Mouse (Mus musculus): ENCODE data around the gene Pakap. TPM values are rescaled to one million over a fixed set of nuclear protein-coding genes. Genes with fewer than 3 reads are reported as not detected.

Pakap gene
- polyA plus RNA-seq, 1 experiment from 2014 or later: 18.7 TPM

DNA sequence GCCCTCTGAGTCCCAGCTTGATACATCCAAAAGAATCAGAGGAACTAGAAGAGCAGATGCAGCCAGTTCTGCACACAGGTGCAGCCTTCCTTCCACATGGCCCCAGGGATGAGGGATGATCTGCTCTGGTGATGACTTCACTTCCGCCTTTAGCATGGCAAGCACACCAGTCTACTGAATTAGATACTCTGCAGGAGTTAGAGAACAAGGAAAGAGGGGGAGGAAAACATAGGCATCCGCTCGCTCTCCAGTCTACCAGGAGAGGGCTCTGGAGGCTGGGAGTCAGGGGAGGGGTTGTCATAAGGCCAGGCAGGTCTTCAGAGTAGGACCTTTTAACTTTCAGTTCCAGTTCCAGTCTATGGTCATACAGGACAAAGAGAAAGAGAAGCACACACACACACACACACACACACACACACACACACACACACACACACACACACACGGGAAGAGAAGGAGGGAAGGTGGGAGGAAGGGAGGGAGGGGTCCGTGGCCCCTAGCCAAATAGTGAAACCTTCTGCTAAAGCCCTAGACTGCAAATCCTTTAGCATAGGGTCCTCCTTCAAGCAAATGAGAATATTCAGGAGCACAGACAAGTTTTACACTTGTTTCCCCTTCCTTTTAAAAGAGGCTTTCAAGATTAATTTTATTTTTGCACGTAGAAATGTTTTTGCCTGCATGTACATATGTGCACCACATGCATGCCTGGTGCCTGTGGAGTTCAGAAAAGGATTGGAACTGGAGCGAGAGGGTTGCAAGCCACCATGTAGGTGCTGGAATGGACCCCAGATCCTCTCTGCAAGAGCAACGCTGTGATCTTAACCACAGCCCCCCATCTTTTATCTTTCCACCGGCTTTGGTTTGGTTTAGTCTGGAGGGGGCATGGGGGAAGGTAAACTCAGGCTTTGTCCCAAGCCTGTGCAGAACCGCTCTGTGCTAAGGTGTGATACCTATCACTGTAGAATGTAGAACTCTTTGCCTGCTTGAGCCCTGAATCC lies 346.5 kb downstream of the Pakap start:
- H3K4me2 ChIP-seq (replicated peaks; ENCODE audit: low read depth, low read length): no peak overlapping the region
- no peak overlapping the region for H3K9ac ChIP-seq (ENCODE audit: low read depth, low read length)
- H3K4me3 ChIP-seq (ENCODE audit: low read length): no peak overlapping the region
- no peaks in the 10 kb centered on the region for H3K27me3 ChIP-seq (ENCODE audit: control insufficient read depth, insufficient read depth, low read length)
- ATAC-seq (ENCODE audit: low FRiP score, low TSS enrichment): no peak
- H3K27ac ChIP-seq (ENCODE audit: low read depth, low read length): no peak overlapping the region
- no peaks in the 10 kb centered on the region for H3K36me3 ChIP-seq (ENCODE audit: control insufficient read depth, insufficient read depth, low read length)
- WGBS: 79% methylated on average over 10 of the region's 10 CpGs
- H3K9me3 ChIP-seq (ENCODE audit: control insufficient read depth, low read length): no peaks in the 10 kb centered on the region
- H3K4me1 ChIP-seq (ENCODE audit: control insufficient read depth, insufficient read depth, low read length): peaks cover 4% of the 10 kb centered on the region; the same call in 1 of the 2 replicates

DNA sequence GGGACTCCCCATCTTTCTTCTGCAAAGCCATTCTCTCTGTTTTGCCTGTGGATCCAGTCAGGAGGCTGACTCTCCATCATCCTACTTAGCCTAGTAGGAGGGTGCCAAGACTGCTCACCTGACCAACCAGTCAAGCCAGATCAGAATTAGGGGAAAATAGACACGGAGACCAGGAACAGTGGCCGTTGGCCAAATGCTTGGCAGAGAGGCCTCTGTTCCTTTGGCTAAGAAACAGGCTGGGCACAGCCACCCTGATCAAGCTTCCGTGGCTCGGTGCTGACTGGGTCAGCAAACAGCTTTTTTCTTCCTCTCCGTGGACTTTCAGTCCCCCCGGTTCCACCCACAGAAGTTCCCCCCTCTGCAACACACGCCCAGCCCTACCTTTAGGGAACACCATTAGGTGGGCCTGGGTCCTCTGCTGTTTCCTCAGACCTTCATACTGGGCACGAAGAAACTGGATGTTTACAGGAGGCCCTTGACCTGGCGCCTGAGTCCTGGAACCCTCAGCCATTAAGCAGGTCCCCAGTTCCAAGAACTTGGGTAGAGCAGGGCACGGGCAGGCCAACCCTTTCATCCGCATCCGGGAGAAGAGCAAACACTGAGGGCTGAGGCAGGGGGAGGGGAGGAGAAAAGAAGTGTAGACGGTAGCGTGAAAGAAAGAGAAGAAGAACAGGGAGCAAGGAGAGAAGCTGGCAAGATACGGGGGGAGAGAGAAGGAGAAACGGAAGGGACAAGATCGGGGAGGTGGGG lies 347.4 kb downstream of the Pakap start:
- no peaks in the 10 kb centered on the region for H3K36me3 ChIP-seq (ENCODE audit: control insufficient read depth, insufficient read depth, low read length)
- no peaks in the 10 kb centered on the region for H3K9me3 ChIP-seq (ENCODE audit: control insufficient read depth, low read length)
- peaks cover 4% of the 10 kb centered on the region; the same call in 1 of the 2 replicates for H3K4me1 ChIP-seq (ENCODE audit: control insufficient read depth, insufficient read depth, low read length)
- H3K27ac ChIP-seq (ENCODE audit: low read depth, low read length): 0 out of 2 replicates have a peak overlapping the region, but pooled peaks have one; percentile 24
- H3K4me3 ChIP-seq (ENCODE audit: low read length): peak overlapping the region; percentile 15
- no peak for ATAC-seq (ENCODE audit: low FRiP score, low TSS enrichment)
- WGBS: 36% methylated on average over 17 of the region's 17 CpGs
- peak overlapping the region; percentile 36 for H3K4me2 ChIP-seq (replicated peaks; ENCODE audit: low read depth, low read length)
- H3K9ac ChIP-seq (ENCODE audit: low read depth, low read length): peak overlapping the region; percentile 8; the same call in 1 of the 2 replicates
- H3K27me3 ChIP-seq (ENCODE audit: control insufficient read depth, insufficient read depth, low read length): no peaks in the 10 kb centered on the region

DNA sequence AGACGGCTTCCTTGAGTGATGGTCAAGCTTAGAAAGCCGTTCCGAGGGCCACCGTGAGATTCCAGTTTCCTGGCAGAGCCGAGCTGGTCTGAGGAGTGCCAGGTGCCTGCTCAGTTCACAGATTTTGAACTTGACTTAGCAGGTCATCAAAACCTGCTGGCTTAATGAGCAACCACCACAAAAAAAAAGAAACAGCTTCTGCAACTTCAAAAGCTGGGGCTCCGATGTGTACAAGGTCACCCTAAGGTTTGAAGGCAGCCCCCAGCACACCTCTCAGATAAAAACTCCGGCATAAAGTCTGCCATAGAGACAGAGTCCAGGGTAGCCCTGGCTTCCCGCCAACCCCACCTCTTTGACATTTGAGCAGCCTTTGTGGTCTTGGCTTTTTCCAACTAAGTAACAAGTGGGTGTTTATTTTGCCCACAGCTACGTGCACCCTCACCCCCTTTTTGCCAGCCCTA lies 348.3 kb downstream of the Pakap start, which contains the start of gene D630039A03Rik:
Gene D630039A03Rik (minus strand): TSS at position 97 of the 461 bp plus-strand sequence.
- Histone ChIP-seq H3K27me3 (ENCODE audit: control insufficient read depth, insufficient read depth, low read length) (no peaks in the 10 kb centered on the region), H3K36me3 (ENCODE audit: control insufficient read depth, insufficient read depth, low read length) (no peaks in the 10 kb centered on the region), H3K4me2 (replicated peaks; ENCODE audit: low read depth, low read length) (peak within 1 kb of the TSS; percentile 36), H3K4me1 (ENCODE audit: control insufficient read depth, insufficient read depth, low read length) (peaks cover 4% of the 10 kb centered on the region; the same call in 1 of the 2 replicates), H3K4me3 (ENCODE audit: low read length) (peak within 1 kb of the TSS; percentile 15), H3K27ac (ENCODE audit: low read depth, low read length) (0 out of 2 replicates have a peak within 1 kb of the TSS, but pooled peaks have one; percentile 24), H3K9ac (ENCODE audit: low read depth, low read length) (peak within 1 kb of the TSS; percentile 8), H3K9me3 (ENCODE audit: control insufficient read depth, low read length) (no peaks in the 10 kb centered on the region)
- no peak for ATAC-seq (ENCODE audit: low FRiP score, low TSS enrichment)
- WGBS: 11% methylated on average over 9 of the region's 9 CpGs

DNA sequence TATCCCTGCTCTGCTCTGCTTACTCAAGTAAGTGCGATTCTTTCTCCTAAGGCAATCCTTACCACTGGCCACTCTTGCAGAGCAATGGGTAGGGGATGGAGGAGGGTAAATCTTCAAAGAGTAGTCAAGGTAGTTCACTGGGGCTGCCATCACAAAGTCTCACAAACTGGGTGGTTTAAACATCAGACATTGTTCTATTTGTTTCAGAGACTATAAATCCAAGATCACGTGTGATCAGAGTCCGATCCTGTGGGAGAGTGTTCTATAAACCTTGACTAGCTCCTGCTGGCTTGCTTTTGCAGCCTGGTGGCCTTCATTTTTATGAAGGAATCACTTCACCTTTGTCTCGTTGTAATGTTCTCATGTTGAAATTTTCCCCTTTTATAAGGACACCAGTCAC lies 348.7 kb downstream of the Pakap start:
- 64% methylated on average over 4 of the region's 4 CpGs for WGBS
- Histone ChIP-seq H3K9me3 (ENCODE audit: control insufficient read depth, low read length) (no peaks in the 10 kb centered on the region), H3K27ac (ENCODE audit: low read depth, low read length) (no peak overlapping the region), H3K36me3 (ENCODE audit: control insufficient read depth, insufficient read depth, low read length) (no peaks in the 10 kb centered on the region), H3K4me1 (ENCODE audit: control insufficient read depth, insufficient read depth, low read length) (peaks cover 4% of the 10 kb centered on the region; the same call in 1 of the 2 replicates), H3K4me2 (replicated peaks; ENCODE audit: low read depth, low read length) (no peak overlapping the region), H3K9ac (ENCODE audit: low read depth, low read length) (no peak overlapping the region), H3K27me3 (ENCODE audit: control insufficient read depth, insufficient read depth, low read length) (no peaks in the 10 kb centered on the region), H3K4me3 (ENCODE audit: low read length) (no peak overlapping the region)
- ATAC-seq (ENCODE audit: low FRiP score, low TSS enrichment): no peak

DNA sequence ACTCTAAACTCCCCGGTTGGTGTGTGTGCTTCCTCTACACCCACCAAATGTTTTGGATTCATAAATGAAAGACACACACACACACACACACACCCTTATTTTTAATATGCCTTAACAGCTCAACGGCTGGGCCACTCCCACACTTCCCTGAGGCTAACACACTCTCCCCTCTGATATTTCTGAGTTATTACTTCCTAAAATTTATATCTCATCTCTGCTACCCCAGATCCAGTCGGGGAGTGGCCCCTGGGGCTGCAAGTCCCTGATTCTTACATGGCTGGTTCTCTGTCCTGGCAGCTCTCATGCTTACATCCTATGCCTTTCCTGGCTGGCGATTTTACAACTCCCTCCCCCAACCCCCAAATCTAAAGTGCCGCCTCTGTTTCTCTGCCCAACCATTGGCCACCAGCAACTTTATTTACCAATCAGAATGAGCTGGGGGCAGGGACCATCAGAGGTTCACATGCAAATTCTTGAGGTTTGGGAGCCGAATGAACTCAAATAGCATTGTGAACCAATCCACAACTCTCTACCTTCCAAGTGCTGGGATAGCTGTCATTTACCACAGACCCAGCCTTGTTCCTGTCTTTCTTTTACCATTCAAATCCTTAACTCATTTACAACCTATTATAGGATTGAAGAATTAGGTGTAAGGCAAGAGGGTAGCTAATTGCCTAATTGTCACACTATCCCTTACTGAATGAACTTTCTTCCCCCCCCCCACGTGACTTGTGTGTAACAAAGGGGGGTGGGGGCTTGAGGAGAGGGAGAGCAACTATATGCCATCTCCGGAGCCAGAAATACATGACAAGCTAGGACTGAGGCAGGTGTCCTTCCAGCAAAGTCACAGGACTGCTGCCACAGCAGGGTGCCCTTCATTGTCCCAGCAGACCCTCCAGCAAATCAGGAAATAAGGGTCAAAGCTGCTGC lies 351.8 kb downstream of the Pakap start:
- H3K4me1 ChIP-seq (ENCODE audit: control insufficient read depth, insufficient read depth, low read length): peaks cover 6% of the 10 kb centered on the region; the same call in 1 of the 2 replicates
- no peaks in the 10 kb centered on the region for H3K27me3 ChIP-seq (ENCODE audit: control insufficient read depth, insufficient read depth, low read length)
- ATAC-seq (ENCODE audit: low FRiP score, low TSS enrichment): peak; percentile 47; the same call in 1 of the 2 replicates
- H3K36me3 ChIP-seq (ENCODE audit: control insufficient read depth, insufficient read depth, low read length): no peaks in the 10 kb centered on the region
- no peak overlapping the region for H3K9ac ChIP-seq (ENCODE audit: low read depth, low read length)
- H3K4me3 ChIP-seq (ENCODE audit: low read length): no peak overlapping the region
- WGBS: 8% methylated on average over 8 of the region's 8 CpGs
- 0 out of 2 replicates have a peak overlapping the region, but pooled peaks have one; percentile 2 for H3K4me2 ChIP-seq (replicated peaks; ENCODE audit: low read depth, low read length)
- no peaks in the 10 kb centered on the region for H3K9me3 ChIP-seq (ENCODE audit: control insufficient read depth, low read length)
- no peak overlapping the region for H3K27ac ChIP-seq (ENCODE audit: low read depth, low read length)

DNA sequence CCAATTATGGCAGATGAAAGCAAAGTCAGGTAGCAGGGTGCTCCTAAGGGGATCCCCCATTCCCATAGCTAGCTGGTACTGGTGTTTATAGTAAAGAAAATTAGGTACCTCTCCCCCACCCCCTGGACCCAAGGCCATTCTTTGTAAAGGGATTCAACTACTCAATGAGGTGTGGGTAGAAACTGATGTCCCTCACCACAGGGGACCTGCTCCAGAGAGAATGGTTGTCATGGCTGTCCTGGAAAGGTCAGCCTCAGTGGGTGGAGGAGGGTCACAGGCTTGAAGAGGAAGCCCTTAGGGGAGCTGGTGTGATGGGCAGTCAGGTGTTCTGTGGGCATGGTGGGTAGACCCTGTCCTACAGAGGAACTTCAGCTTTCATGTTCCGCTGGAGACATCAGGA lies 352.5 kb downstream of the Pakap start:
- ATAC-seq (ENCODE audit: low FRiP score, low TSS enrichment): no peak
- Histone ChIP-seq H3K27me3 (ENCODE audit: control insufficient read depth, insufficient read depth, low read length) (no peaks in the 10 kb centered on the region), H3K36me3 (ENCODE audit: control insufficient read depth, insufficient read depth, low read length) (no peaks in the 10 kb centered on the region), H3K4me1 (ENCODE audit: control insufficient read depth, insufficient read depth, low read length) (peaks cover 4% of the 10 kb centered on the region; the same call in 1 of the 2 replicates), H3K9ac (ENCODE audit: low read depth, low read length) (no peak overlapping the region), H3K9me3 (ENCODE audit: control insufficient read depth, low read length) (no peaks in the 10 kb centered on the region), H3K4me3 (ENCODE audit: low read length) (no peak overlapping the region), H3K27ac (ENCODE audit: low read depth, low read length) (no peak overlapping the region), H3K4me2 (replicated peaks; ENCODE audit: low read depth, low read length) (no peak overlapping the region)
- WGBS: 100% methylated on average over 1 of the region's 1 CpGs

DNA sequence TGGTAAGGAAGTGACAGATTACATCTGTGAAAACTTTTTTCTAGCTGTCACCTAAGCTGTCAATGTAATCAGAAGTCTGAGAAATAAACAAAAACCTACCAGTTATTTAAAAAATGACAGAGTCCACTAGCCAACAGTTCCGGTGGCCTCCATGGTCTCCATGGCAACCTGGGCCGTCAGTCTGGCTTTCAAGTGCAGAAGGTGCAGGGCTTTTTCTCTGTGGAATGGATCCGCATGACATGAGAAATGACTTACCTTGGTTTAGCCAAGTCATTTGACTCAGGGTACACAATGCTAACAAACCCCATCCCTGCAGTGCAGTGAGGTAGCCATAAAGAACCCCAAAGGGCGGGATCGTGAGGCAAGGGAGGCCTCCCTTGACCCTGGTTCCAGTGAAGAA lies 354.2 kb downstream of the Pakap start:
- no peak overlapping the region for H3K4me3 ChIP-seq (ENCODE audit: low read length)
- H3K9ac ChIP-seq (ENCODE audit: low read depth, low read length): no peak overlapping the region
- H3K27ac ChIP-seq (ENCODE audit: low read depth, low read length): no peak overlapping the region
- WGBS: 49% methylated on average over 5 of the region's 5 CpGs
- no peaks in the 10 kb centered on the region for H3K9me3 ChIP-seq (ENCODE audit: control insufficient read depth, low read length)
- ATAC-seq (ENCODE audit: low FRiP score, low TSS enrichment): no peak
- H3K4me1 ChIP-seq (ENCODE audit: control insufficient read depth, insufficient read depth, low read length): 0 out of 2 replicates have a peak, but pooled peaks cover 3% of the 10 kb centered on the region
- no peak overlapping the region for H3K4me2 ChIP-seq (replicated peaks; ENCODE audit: low read depth, low read length)
- H3K27me3 ChIP-seq (ENCODE audit: control insufficient read depth, insufficient read depth, low read length): no peaks in the 10 kb centered on the region
- H3K36me3 ChIP-seq (ENCODE audit: control insufficient read depth, insufficient read depth, low read length): no peaks in the 10 kb centered on the region

DNA sequence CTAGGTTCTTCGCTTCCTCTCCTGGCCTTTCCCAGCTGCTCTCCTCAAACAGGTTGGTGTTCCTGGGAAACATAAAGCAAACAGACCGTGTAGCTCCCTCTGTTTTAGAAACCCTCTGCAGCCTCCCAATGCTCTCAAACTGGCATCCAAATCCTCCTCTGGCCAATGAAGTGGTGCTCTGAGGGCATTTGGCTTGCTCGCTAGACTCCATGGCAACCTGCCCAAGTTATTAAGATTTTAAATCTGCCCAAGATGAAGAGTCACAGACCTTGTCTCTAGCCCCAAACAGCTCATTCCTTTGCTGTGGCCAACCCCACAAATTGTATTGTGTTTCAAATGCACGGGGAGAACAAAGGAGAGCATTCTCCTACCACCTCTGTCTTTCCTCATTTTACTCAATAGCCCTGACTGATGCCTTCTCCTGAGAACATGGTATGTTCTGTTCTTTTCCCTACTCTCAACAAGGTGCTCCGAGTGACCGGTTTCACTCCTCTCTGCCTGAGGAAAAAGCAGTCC lies 356.6 kb downstream of the Pakap start:
- no peak overlapping the region for H3K27ac ChIP-seq (ENCODE audit: low read depth, low read length)
- ATAC-seq (ENCODE audit: low FRiP score, low TSS enrichment): no peak

More for the DNA sequence above, 356.6 kb downstream of the Pakap start:
- 86% methylated on average over 6 of the region's 6 CpGs for WGBS
- Histone ChIP-seq H3K27me3 (ENCODE audit: control insufficient read depth, insufficient read depth, low read length) (no peaks in the 10 kb centered on the region), H3K9ac (ENCODE audit: low read depth, low read length) (no peak overlapping the region), H3K36me3 (ENCODE audit: control insufficient read depth, insufficient read depth, low read length) (no peaks in the 10 kb centered on the region), H3K4me3 (ENCODE audit: low read length) (no peak overlapping the region), H3K9me3 (ENCODE audit: control insufficient read depth, low read length) (no peaks in the 10 kb centered on the region), H3K4me1 (ENCODE audit: control insufficient read depth, insufficient read depth, low read length) (0 out of 2 replicates have a peak, but pooled peaks cover 3% of the 10 kb centered on the region), H3K4me2 (replicated peaks; ENCODE audit: low read depth, low read length) (no peak overlapping the region)

Data from kidney, embryonic 14.5 days (tissue).